Mouse (Mus musculus) midbrain, embryonic 11.5 days (tissue): ENCODE measurements at regions not wholly inside any gene's neighbourhood (a gene's known extent, or its start where the extent isn't known, plus 50 kb on each side); places are given as distances from the start of the nearest gene placed in this dataset.

Experiments
- ATAC-seq: fragments of 200-750 bp; cut with Nextera tagmentation; 2 replicates; pipeline ENCODE4 v1.8.0; 2017; ENCODE audit warnings: moderate TSS enrichment, moderate library complexity; ENCODE audit not compliant: low FRiP score
- DNase-seq: peaks from one replicate; pipeline ENCODE4 v3.0.0; 2015; ENCODE audit warnings: low spot score; ENCODE audit errors: missing footprints
- H3K27ac ChIP-seq: fragments of 300-500 bp; sonication (generic); 2 replicates; pipeline ENCODE4 v1.5.1; 2014; ENCODE audit warnings: low read depth, low read length
- H3K27me3 ChIP-seq: fragments of 300-500 bp; sonication (generic); 2 replicates; pipeline ENCODE4 v1.6.1; 2014; ENCODE audit warnings: mild to moderate bottlenecking, low read length, moderate library complexity, mixed read lengths; ENCODE audit not compliant: control insufficient read depth, insufficient read depth
- H3K36me3 ChIP-seq: fragments of 300-500 bp; sonication (generic); 2 replicates; pipeline ENCODE4 v1.6.1; 2014; ENCODE audit warnings: mild to moderate bottlenecking, low read length, moderate library complexity, mixed read lengths; ENCODE audit not compliant: control insufficient read depth, insufficient read depth
- H3K4me1 ChIP-seq: fragments of 300-500 bp; sonication (generic); 2 replicates; pipeline ENCODE4 v1.6.1; 2014; ENCODE audit warnings: low read length; ENCODE audit not compliant: control insufficient read depth, insufficient read depth
- H3K4me2 ChIP-seq: fragments of 300-500 bp; sonication (generic); 2 replicates; pipeline ENCODE4 v1.6.1; 2014; ENCODE audit warnings: mild to moderate bottlenecking, moderate library complexity
- H3K4me3 ChIP-seq: fragments of 300-500 bp; sonication (generic); 2 replicates; pipeline ENCODE4 v1.5.1; 2014; ENCODE audit warnings: low read depth, low read length
- H3K9ac ChIP-seq: fragments of 300-500 bp; sonication (generic); 2 replicates; pipeline ENCODE4 v1.6.1; 2014; ENCODE audit warnings: low read length
- H3K9me3 ChIP-seq: fragments of 300-500 bp; sonication (generic); 2 replicates; pipeline ENCODE4 v1.6.1; 2016; ENCODE audit warnings: low read length; ENCODE audit not compliant: control insufficient read depth
- WGBS: fragments of 180-500 bp; shearing (Covaris S2); extraction: QIAGEN DNeasy Blood & Tissue Kit; methylation state at CpG from one replicate; pipeline ENCODE4 v1.1.7; 2014; 5-methylcytosine and 5-hydroxymethylcytosine counted together

- Histone ChIP-seq H3K27ac (no peak overlapping the region), H3K4me1 (no peaks in the 10 kb centered on the region), H3K9ac (no peak overlapping the region), H3K4me3 (no peak overlapping the region), H3K27me3 (no peaks in the 10 kb centered on the region), H3K4me2 (no peak overlapping the region), H3K9me3 (no peaks in the 10 kb centered on the region), H3K36me3 (no peaks in the 10 kb centered on the region)
- WGBS = 43% methylated on average over 1 of the region's 1 CpGs
- DNase-seq (no peak), ATAC-seq (no peak)
Measured at GRCm38 (mm10) chr11:32937167-32937566, 112.8 kb upstream of the Smim23 start.

DNA sequence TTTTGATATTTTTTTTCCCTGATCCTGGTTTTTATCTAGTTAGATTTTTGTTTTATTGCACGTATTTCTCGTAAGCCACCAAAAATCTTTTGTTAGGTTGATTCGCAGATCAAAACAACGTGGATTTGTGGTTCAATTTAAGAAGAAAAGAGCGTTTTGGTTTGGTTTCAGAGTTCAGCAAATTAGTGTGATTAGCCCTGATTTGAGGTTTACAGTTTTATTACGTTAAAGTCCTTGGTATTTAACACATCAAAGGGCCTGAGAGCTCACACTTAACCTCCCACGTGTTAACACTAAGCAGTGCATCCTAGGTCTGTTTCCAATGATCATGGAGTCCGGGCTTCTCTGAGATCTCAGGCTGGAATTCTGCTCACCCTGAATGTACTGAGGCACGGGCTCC, 107.5 kb upstream of the Smim23 start:
- Histone ChIP-seq H3K9ac (no peak overlapping the region), H3K4me2 (no peak overlapping the region), H3K27me3 (no peaks in the 10 kb centered on the region), H3K27ac (no peak overlapping the region), H3K4me1 (peaks cover 4% of the 10 kb centered on the region; the same call in 1 of the 2 replicates), H3K9me3 (no peaks in the 10 kb centered on the region), H3K4me3 (no peak overlapping the region), H3K36me3 (no peaks in the 10 kb centered on the region)
- whole genome bisulfite sequencing = 65% methylated on average over 9 of the region's 9 CpGs
- ATAC-seq (no peak), DNase-seq (no peak)

DNA sequence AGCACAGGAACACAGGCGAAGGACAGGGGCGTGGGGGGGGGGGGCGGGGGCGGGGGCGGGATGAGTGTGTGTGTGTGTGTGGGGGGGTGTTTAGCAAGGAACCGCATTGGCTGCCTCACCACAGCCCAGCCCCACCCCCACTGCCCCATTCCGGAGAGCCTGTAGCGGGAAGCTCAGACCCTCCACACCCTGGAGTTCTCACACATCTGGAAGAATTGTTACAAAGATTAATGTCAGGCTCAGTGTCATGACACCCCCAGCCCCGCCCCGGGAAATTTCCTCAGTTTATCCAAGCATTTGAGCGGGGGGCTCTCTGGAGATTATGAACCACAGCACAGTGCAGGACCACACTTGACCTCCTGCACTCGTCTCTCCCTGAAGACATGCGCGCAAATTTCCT, 106.6 kb upstream of the Smim23 start:
- WGBS = 15% methylated on average over 13 of the region's 14 CpGs
- no peaks in the 10 kb centered on the region for H3K9me3 ChIP-seq
- H3K36me3 ChIP-seq = no peaks in the 10 kb centered on the region
- no peak overlapping the region for H3K4me3 ChIP-seq
- DNase-seq = peak; percentile 87
- peak; percentile 52; the same call in 1 of the 2 replicates for ATAC-seq
- no peak overlapping the region for H3K9ac ChIP-seq
- H3K4me1 ChIP-seq = peaks cover 4% of the 10 kb centered on the region
- peaks cover under 1% of the 10 kb centered on the region; the same call in 1 of the 2 replicates for H3K27me3 ChIP-seq
- H3K27ac ChIP-seq = no peak overlapping the region
- H3K4me2 ChIP-seq = peak overlapping the region; percentile 24; the same call in 1 of the 2 replicates

- WGBS = 89% methylated on average over 2 of the region's 2 CpGs
- ATAC-seq = no peak
- Histone ChIP-seq H3K4me3 (no peak overlapping the region), H3K4me2 (no peak overlapping the region), H3K9ac (no peak overlapping the region), H3K9me3 (no peaks in the 10 kb centered on the region), H3K36me3 (no peaks in the 10 kb centered on the region), H3K27ac (no peak overlapping the region), H3K4me1 (peaks cover 8% of the 10 kb centered on the region), H3K27me3 (peaks cover 2% of the 10 kb centered on the region; the same call in 1 of the 2 replicates)
- no peak for DNase-seq
Measured at GRCm38 (mm10) chr11:32928837-32929236, 104.4 kb upstream of the Smim23 start.

DNA sequence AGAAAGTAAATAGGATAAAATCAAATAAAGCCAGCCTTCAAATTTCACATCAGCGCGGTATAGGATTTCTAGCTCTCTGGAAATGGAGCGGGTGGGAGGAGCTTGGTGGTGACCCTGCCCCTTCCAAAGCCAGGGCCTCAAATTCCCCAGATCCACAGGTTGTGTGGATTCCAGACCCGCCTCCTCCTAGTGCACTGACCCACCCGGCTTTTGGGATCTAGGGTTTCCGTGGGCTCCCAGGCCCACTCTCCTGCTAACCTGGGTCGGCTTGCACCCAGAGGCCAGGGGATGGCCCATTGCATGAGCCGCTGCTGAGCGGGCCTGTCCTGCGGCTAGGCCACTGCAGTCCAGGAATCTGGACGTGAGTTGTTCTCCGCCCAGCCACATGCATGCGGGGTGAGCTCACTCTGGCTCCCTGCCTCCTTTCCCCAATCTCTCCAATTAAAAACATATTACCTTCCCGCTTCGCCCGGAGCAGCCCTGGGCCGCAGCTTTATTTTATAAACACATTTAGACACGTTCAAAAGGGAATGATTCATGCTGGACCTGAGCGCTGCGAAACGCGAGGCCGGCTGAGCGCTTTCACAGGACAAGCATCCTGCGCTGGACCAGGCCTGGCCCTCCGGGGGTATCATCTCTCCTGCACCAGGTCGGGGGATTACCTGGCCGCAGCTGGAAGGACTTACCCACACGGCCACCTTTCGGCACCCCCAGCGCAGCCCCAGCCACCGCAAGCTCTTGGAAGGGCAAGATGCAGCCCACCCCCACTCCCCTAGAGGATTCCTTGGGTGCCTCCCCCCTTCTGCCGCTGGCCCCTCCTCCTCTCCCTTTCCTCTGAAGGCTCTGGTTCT, 101.2 kb upstream of the Smim23 start:
- no peaks in the 10 kb centered on the region for H3K9me3 ChIP-seq
- peak; percentile 95 for DNase-seq
- no peaks in the 10 kb centered on the region for H3K36me3 ChIP-seq
- H3K4me1 ChIP-seq = peaks cover 4% of the 10 kb centered on the region; the same call in 1 of the 2 replicates
- peak overlapping the region; percentile 17; the same call in 1 of the 2 replicates for H3K9ac ChIP-seq
- peak; percentile 62 for ATAC-seq
- H3K27ac ChIP-seq = no peak overlapping the region
- peak overlapping the region; percentile 35 for H3K4me2 ChIP-seq
- 5% methylated on average over 33 of the region's 33 CpGs for WGBS
- peaks cover 2% of the 10 kb centered on the region; the same call in 1 of the 2 replicates for H3K27me3 ChIP-seq
- H3K4me3 ChIP-seq = peak overlapping the region; percentile 13; the same call in 1 of the 2 replicates

GRCm38 (mm10) chr11:32924932-32925331, 100.5 kb upstream of the Smim23 start:
- no peak overlapping the region for H3K9ac ChIP-seq
- WGBS = 67% methylated on average over 7 of the region's 7 CpGs
- no peaks in the 10 kb centered on the region for H3K36me3 ChIP-seq
- no peak overlapping the region for H3K27ac ChIP-seq
- no peaks in the 10 kb centered on the region for H3K9me3 ChIP-seq
- H3K4me3 ChIP-seq = no peak overlapping the region
- H3K4me1 ChIP-seq = peaks cover 4% of the 10 kb centered on the region; the same call in 1 of the 2 replicates
- ATAC-seq = no peak
- peaks cover 2% of the 10 kb centered on the region; the same call in 1 of the 2 replicates for H3K27me3 ChIP-seq
- DNase-seq = no peak
- H3K4me2 ChIP-seq = no peak overlapping the region

DNA sequence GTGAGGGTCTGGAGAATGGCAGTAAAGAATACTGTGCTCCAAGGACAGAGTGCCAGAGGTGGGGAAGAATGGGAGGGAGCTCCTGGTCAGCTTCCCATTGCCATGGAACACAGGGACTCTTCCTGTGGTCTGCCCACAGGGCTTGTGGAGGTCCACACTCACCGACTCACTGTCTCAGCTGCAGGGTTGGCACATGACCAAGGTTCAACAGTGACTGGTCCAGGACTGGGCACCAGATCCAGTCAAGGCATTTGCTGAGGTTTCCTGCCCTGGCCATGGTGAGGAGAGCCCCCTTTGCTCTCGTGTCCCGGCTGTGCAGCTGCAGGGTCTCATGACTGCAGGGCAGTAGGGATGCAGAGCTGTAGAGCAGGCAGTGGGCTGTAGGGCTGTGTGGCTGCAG, 88.7 kb upstream of the Smim23 start:
- no peak for ATAC-seq
- H3K9me3 ChIP-seq = no peaks in the 10 kb centered on the region
- no peak overlapping the region for H3K4me3 ChIP-seq
- no peaks in the 10 kb centered on the region for H3K36me3 ChIP-seq
- no peaks in the 10 kb centered on the region for H3K4me1 ChIP-seq
- no peak overlapping the region for H3K4me2 ChIP-seq
- H3K9ac ChIP-seq = no peak overlapping the region
- no peaks in the 10 kb centered on the region for H3K27me3 ChIP-seq
- 87% methylated on average over 3 of the region's 3 CpGs for WGBS
- DNase-seq = no peak
- no peak overlapping the region for H3K27ac ChIP-seq

GRCm38 (mm10) chr11:32911791-32912190, 87.4 kb upstream of the Smim23 start:
- ATAC-seq (no peak), DNase-seq (no peak)
- no peak overlapping the region for H3K4me2 ChIP-seq
- H3K27ac ChIP-seq = no peak overlapping the region
- no peaks in the 10 kb centered on the region for H3K9me3 ChIP-seq
- 88% methylated on average over 4 of the region's 4 CpGs for WGBS
- no peaks in the 10 kb centered on the region for H3K4me1 ChIP-seq
- no peak overlapping the region for H3K9ac ChIP-seq
- no peaks in the 10 kb centered on the region for H3K36me3 ChIP-seq
- no peak overlapping the region for H3K4me3 ChIP-seq
- H3K27me3 ChIP-seq = no peaks in the 10 kb centered on the region

- H3K9me3 ChIP-seq = no peaks in the 10 kb centered on the region
- WGBS = 83% methylated on average over 14 of the region's 14 CpGs
- ATAC-seq = no peak
- no peaks in the 10 kb centered on the region for H3K4me1 ChIP-seq
- DNase-seq = peak; percentile 81
- no peaks in the 10 kb centered on the region for H3K27me3 ChIP-seq
- no peak overlapping the region for H3K4me2 ChIP-seq
- no peak overlapping the region for H3K9ac ChIP-seq
- H3K27ac ChIP-seq = no peak overlapping the region
- H3K4me3 ChIP-seq = no peak overlapping the region
- no peaks in the 10 kb centered on the region for H3K36me3 ChIP-seq
Measured at GRCm38 (mm10) chr11:32908723-32909411, 84.5 kb upstream of the Smim23 start.
